Mouse (Mus musculus) liver, embryonic 13.5 days (tissue): Measurements from ENCODE around the gene Gm853. TPM values are rescaled to one million over a fixed set of nuclear protein-coding genes. Genes with fewer than 3 reads are reported as not detected.

Experiments
- ATAC-seq: fragments of 200-750 bp; cut with Nextera tagmentation; 2 replicates; pipeline ENCODE4 v1.8.0; 2017; ENCODE audit warnings: low read depth, mild to moderate bottlenecking, moderate number of reproducible peaks, moderate library complexity
- DNase-seq: peaks from one replicate; pipeline ENCODE4 v3.0.0; 2022
- H3K27ac ChIP-seq: fragments of 300-500 bp; sonication (generic); 2 replicates; pipeline ENCODE4 v1.5.1; 2015; ENCODE audit warnings: moderate library complexity, mild to moderate bottlenecking, inconsistent platforms
- H3K27me3 ChIP-seq: fragments of 300-500 bp; sonication (generic); 2 replicates; pipeline ENCODE4 v1.6.1; 2015; ENCODE audit warnings: mild to moderate bottlenecking, inconsistent platforms
- H3K36me3 ChIP-seq: fragments of 300-500 bp; sonication (generic); 2 replicates; pipeline ENCODE4 v1.6.1; 2015; ENCODE audit warnings: mild to moderate bottlenecking, inconsistent platforms
- H3K4me1 ChIP-seq: fragments of 300-500 bp; sonication (generic); replicated peaks from 2 replicates; pipeline ENCODE4 v1.6.1; 2015; ENCODE audit warnings: inconsistent platforms
- H3K4me2 ChIP-seq: fragments of 300-500 bp; sonication (generic); 2 replicates; pipeline ENCODE4 v1.6.1; 2015; ENCODE audit warnings: inconsistent platforms, mild to moderate bottlenecking, moderate library complexity
- H3K4me3 ChIP-seq: fragments of 300-500 bp; sonication (generic); replicated peaks from 2 replicates; pipeline ENCODE4 v1.5.1; 2015; ENCODE audit warnings: mild to moderate bottlenecking, inconsistent platforms
- H3K9ac ChIP-seq: fragments of 300-500 bp; sonication (generic); 2 replicates; pipeline ENCODE4 v1.6.1; 2015; ENCODE audit warnings: mild to moderate bottlenecking, inconsistent platforms
- H3K9me3 ChIP-seq: fragments of 300-500 bp; sonication (generic); replicated peaks from 2 replicates; pipeline ENCODE4 v1.6.1; 2016; ENCODE audit warnings: inconsistent platforms
- WGBS: fragments of 180-500 bp; shearing (Covaris S2); methylation state at CpG from one replicate; pipeline ENCODE4 v1.1.7; 2015; ENCODE audit not compliant: insufficient replicate concordance; 5-methylcytosine and 5-hydroxymethylcytosine counted together
- polyA plus RNA-seq: library from polyadenylated mRNA; unstranded; fragments of >200 nt; fragmentation: Nextera tagmentation; extraction: Ambion mirVana; gene quantifications from 2 replicates; pipeline ENCODE4 v1.2.1, GENCODE M21; 2015

Gene Gm853
- polyA plus RNA-seq, 1 experiment from 2014 or later, result not detected

GRCm38 (mm10) chr4:130213857-130214256 is 8.3 kb downstream of the Gm853 start:
- peak overlapping the region; percentile 85 for H3K27ac ChIP-seq
- peak; percentile 50 for DNase-seq
- peaks cover 39% of the 10 kb centered on the region for H3K4me1 ChIP-seq
- H3K9ac ChIP-seq, result peak overlapping the region; percentile 46
- peak overlapping the region; percentile 40 for H3K4me2 ChIP-seq
- no peak overlapping the region for H3K4me3 ChIP-seq
- peaks cover 8% of the 10 kb centered on the region; the same call in 1 of the 2 replicates for H3K27me3 ChIP-seq
- H3K36me3 ChIP-seq, result no peaks in the 10 kb centered on the region
- WGBS, result 52% methylated on average over 10 of the region's 10 CpGs
- ATAC-seq, result peak; percentile 85
- no peaks in the 10 kb centered on the region for H3K9me3 ChIP-seq

GRCm38 (mm10) chr4:130213197-130213596 is 9.0 kb downstream of the Gm853 start:
- peak; percentile 42; the same call in 1 of the 2 replicates for ATAC-seq
- Histone ChIP-seq H3K27ac (peak overlapping the region; percentile 85), H3K9ac (peak overlapping the region; percentile 46; the same call in 1 of the 2 replicates), H3K36me3 (no peaks in the 10 kb centered on the region), H3K4me2 (no peak overlapping the region), H3K9me3 (no peaks in the 10 kb centered on the region), H3K4me1 (peaks cover 39% of the 10 kb centered on the region), H3K27me3 (peaks cover 7% of the 10 kb centered on the region; the same call in 1 of the 2 replicates), H3K4me3 (no peak overlapping the region)
- WGBS, result 54% methylated on average over 4 of the region's 4 CpGs
- DNase-seq, result no peak

GRCm38 (mm10) chr4:130212421-130212820 is 9.8 kb downstream of the Gm853 start:
- H3K4me2 ChIP-seq, result no peak overlapping the region
- H3K9me3 ChIP-seq, result no peaks in the 10 kb centered on the region
- H3K27me3 ChIP-seq, result peaks cover 7% of the 10 kb centered on the region; the same call in 1 of the 2 replicates
- peak overlapping the region; percentile 85 for H3K27ac ChIP-seq
- peaks cover 39% of the 10 kb centered on the region for H3K4me1 ChIP-seq
- 0 out of 2 replicates have a peak overlapping the region, but pooled peaks have one; percentile 6 for H3K9ac ChIP-seq
- no peaks in the 10 kb centered on the region for H3K36me3 ChIP-seq
- WGBS, result 54% methylated on average over 7 of the region's 7 CpGs
- DNase-seq, result peak; percentile 21
- H3K4me3 ChIP-seq, result no peak overlapping the region
- ATAC-seq, result peak; percentile 39

- peaks cover 7% of the 10 kb centered on the region; the same call in 1 of the 2 replicates for H3K27me3 ChIP-seq
- no peak overlapping the region for H3K4me3 ChIP-seq
- H3K4me1 ChIP-seq, result peaks cover 39% of the 10 kb centered on the region
- no peaks in the 10 kb centered on the region for H3K36me3 ChIP-seq
- no peak for DNase-seq
- H3K9me3 ChIP-seq, result no peaks in the 10 kb centered on the region
- H3K9ac ChIP-seq, result 0 out of 2 replicates have a peak overlapping the region, but pooled peaks have one; percentile 6
- no peak overlapping the region for H3K4me2 ChIP-seq
- 57% methylated on average over 2 of the region's 2 CpGs for WGBS
- ATAC-seq, result 0 out of 2 replicates have a peak, but pooled peaks have one; percentile 39
- H3K27ac ChIP-seq, result peak overlapping the region; percentile 85; the same call in 1 of the 2 replicates
Measured at GRCm38 (mm10) chr4:130211870-130212269, 10.3 kb downstream of the Gm853 start.

- peaks cover 12% of the 10 kb centered on the region for H3K4me1 ChIP-seq
- H3K27me3 ChIP-seq, result peaks cover 45% of the 10 kb centered on the region
- peak; percentile 77 for ATAC-seq
- H3K4me2 ChIP-seq, result peak overlapping the region; percentile 51
- DNase-seq, result peak; percentile 69
- peak overlapping the region; percentile 34 for H3K4me3 ChIP-seq
- H3K9ac ChIP-seq, result no peak overlapping the region; the same call in 1 of the 2 replicates
- H3K9me3 ChIP-seq, result no peaks in the 10 kb centered on the region
- H3K27ac ChIP-seq, result no peak overlapping the region
- H3K36me3 ChIP-seq, result no peaks in the 10 kb centered on the region
- 17% methylated on average over 35 of the region's 35 CpGs for WGBS
Measured at GRCm38 (mm10) chr4:130198694-130199670, 23.2 kb downstream of the Gm853 start.

- Histone ChIP-seq H3K27me3 (peaks cover 56% of the 10 kb centered on the region), H3K36me3 (no peaks in the 10 kb centered on the region), H3K4me3 (no peak overlapping the region), H3K9me3 (no peaks in the 10 kb centered on the region), H3K4me1 (peaks cover 12% of the 10 kb centered on the region), H3K4me2 (no peak overlapping the region), H3K27ac (no peak overlapping the region), H3K9ac (no peak overlapping the region)
- WGBS, result 40% methylated on average over 8 of the region's 8 CpGs
- ATAC-seq (no peak), DNase-seq (no peak)
Measured at GRCm38 (mm10) chr4:130196542-130196941, 25.7 kb downstream of the Gm853 start.

- Histone ChIP-seq H3K27me3 (peaks cover 52% of the 10 kb centered on the region), H3K4me1 (peaks cover 12% of the 10 kb centered on the region), H3K27ac (no peak overlapping the region), H3K4me2 (no peak overlapping the region), H3K36me3 (no peaks in the 10 kb centered on the region), H3K9me3 (no peaks in the 10 kb centered on the region), H3K4me3 (no peak overlapping the region), H3K9ac (no peak overlapping the region)
- no peak for DNase-seq
- no peak for ATAC-seq
- 62% methylated on average over 13 of the region's 13 CpGs for WGBS
Measured at GRCm38 (mm10) chr4:130195924-130196323, 26.3 kb downstream of the Gm853 start.

- DNase-seq (no peak), ATAC-seq (no peak)
- H3K4me1 ChIP-seq, result peaks cover 3% of the 10 kb centered on the region; the same call in 1 of the 2 replicates
- H3K36me3 ChIP-seq, result no peaks in the 10 kb centered on the region
- no peak overlapping the region for H3K4me2 ChIP-seq
- H3K4me3 ChIP-seq, result no peak overlapping the region
- H3K9me3 ChIP-seq, result no peaks in the 10 kb centered on the region
- H3K27ac ChIP-seq, result no peak overlapping the region
- 39% methylated on average over 9 of the region's 9 CpGs for WGBS
- H3K27me3 ChIP-seq, result peaks cover 41% of the 10 kb centered on the region
- no peak overlapping the region for H3K9ac ChIP-seq
Measured at GRCm38 (mm10) chr4:130192266-130192665, 29.9 kb downstream of the Gm853 start.

- 44% methylated on average over 7 of the region's 7 CpGs for WGBS
- peaks cover 3% of the 10 kb centered on the region; the same call in 1 of the 2 replicates for H3K4me1 ChIP-seq
- peaks cover 38% of the 10 kb centered on the region for H3K27me3 ChIP-seq
- no peak overlapping the region for H3K4me2 ChIP-seq
- H3K27ac ChIP-seq, result no peak overlapping the region
- no peak overlapping the region for H3K4me3 ChIP-seq
- no peaks in the 10 kb centered on the region for H3K36me3 ChIP-seq
- ATAC-seq (no peak), DNase-seq (no peak)
- no peak overlapping the region for H3K9ac ChIP-seq
- H3K9me3 ChIP-seq, result no peaks in the 10 kb centered on the region
Measured at GRCm38 (mm10) chr4:130189606-130190005, 32.6 kb downstream of the Gm853 start.

GRCm38 (mm10) chr4:130188806-130189297 is 33.3 kb downstream of the Gm853 start:
- DNase-seq (peak; percentile 67), ATAC-seq (peak; percentile 34; the same call in 1 of the 2 replicates)
- H3K27me3 ChIP-seq, result peaks cover 31% of the 10 kb centered on the region; the same call in 1 of the 2 replicates
- no peak overlapping the region for H3K9ac ChIP-seq
- 2% methylated on average over 13 of the region's 13 CpGs for WGBS
- H3K9me3 ChIP-seq, result no peaks in the 10 kb centered on the region
- no peak overlapping the region for H3K4me3 ChIP-seq
- H3K36me3 ChIP-seq, result no peaks in the 10 kb centered on the region
- peaks cover 3% of the 10 kb centered on the region; the same call in 1 of the 2 replicates for H3K4me1 ChIP-seq
- H3K4me2 ChIP-seq, result peak overlapping the region; percentile 27; the same call in 1 of the 2 replicates
- H3K27ac ChIP-seq, result no peak overlapping the region

- 69% methylated on average over 12 of the region's 12 CpGs for WGBS
- H3K4me1 ChIP-seq, result peaks cover 3% of the 10 kb centered on the region; the same call in 1 of the 2 replicates
- no peaks in the 10 kb centered on the region for H3K9me3 ChIP-seq
- 0 out of 2 replicates have a peak, but pooled peaks cover 23% of the 10 kb centered on the region for H3K27me3 ChIP-seq
- ATAC-seq, result no peak
- no peak overlapping the region for H3K9ac ChIP-seq
- H3K4me2 ChIP-seq, result no peak overlapping the region
- H3K27ac ChIP-seq, result no peak overlapping the region
- H3K4me3 ChIP-seq, result no peak overlapping the region
- H3K36me3 ChIP-seq, result no peaks in the 10 kb centered on the region
- no peak for DNase-seq
Measured at GRCm38 (mm10) chr4:130186891-130187290, 35.3 kb downstream of the Gm853 start.
